Mouse (Mus musculus): ENCODE measurements around the gene Olfr632. TPM values are rescaled to one million over a fixed set of nuclear protein-coding genes. Genes with fewer than 3 reads are reported as not detected.

Gene Olfr632
- polyA plus RNA-seq, 1 experiment: not detected

GRCm38 (mm10) chr7:103970852-103971251 is 36.7 kb downstream of the Olfr632 start, which contains the start of gene Olfr635:
TSS of gene Olfr635 (plus strand) at chr7:103971152.
- no peak for TF ChIP-seq POLR2A (IDR thresholded peaks at IDR 0.05; ENCODE audit: extremely low read depth, insufficient read depth, low read length)
- TF ChIP-seq CTCF (IDR thresholded peaks at IDR 0.05; ENCODE audit: extremely low read depth, insufficient read depth, low read length): no peak
- H3K27ac ChIP-seq (ENCODE audit: insufficient read depth, low read length): no peak within 1 kb of the TSS
- no peaks in the 10 kb centered on the region for H3K4me1 ChIP-seq (ENCODE audit: control insufficient read depth, insufficient read depth, low read length)
- H3K4me3 ChIP-seq (ENCODE audit: insufficient read depth, low read length): no peak within 1 kb of the TSS

- Histone ChIP-seq H3K27ac (ENCODE audit: insufficient read depth, low read length) (no peak overlapping the region), H3K4me1 (ENCODE audit: control insufficient read depth, insufficient read depth, low read length) (no peaks in the 10 kb centered on the region), H3K4me3 (ENCODE audit: insufficient read depth, low read length) (no peak overlapping the region)
- no peak for TF ChIP-seq CTCF (IDR thresholded peaks at IDR 0.05; ENCODE audit: extremely low read depth, insufficient read depth, low read length)
Measured at GRCm38 (mm10) chr7:103971782-103972181, 37.6 kb downstream of the Olfr632 start.

Other genes with a start within 250 kb of the Olfr632 start
- gene Olfr243, start 219.7 kb upstream of the Olfr632 start, polyA plus RNA-seq (2012; rRNA removed): not detected in 2 replicates
- not detected in 2 replicates for gene Olfr628, start 204.0 kb upstream of the Olfr632 start, polyA plus RNA-seq (2012; rRNA removed)
- gene Olfr629, start 189.4 kb upstream of the Olfr632 start, polyA plus RNA-seq (2012; rRNA removed): not detected in 2 replicates
- gene Olfr630, start 177.0 kb upstream of the Olfr632 start, polyA plus RNA-seq (2012; rRNA removed): not detected in 2 replicates
- not detected in 2 replicates for gene Olfr69, start 162.8 kb upstream of the Olfr632 start, polyA plus RNA-seq (2012; rRNA removed)
- gene Olfr68, start 154.6 kb upstream of the Olfr632 start, polyA plus RNA-seq (2012; rRNA removed): not detected in 2 replicates
- gene Olfr67, start 142.5 kb upstream of the Olfr632 start, polyA plus RNA-seq (2012; rRNA removed): not detected in 2 replicates
- 56.3 and 87.5 TPM in 2 replicates for gene Hbb-bt, start 120.4 kb upstream of the Olfr632 start, polyA plus RNA-seq (2012; rRNA removed)
- gene Hbb-bs, start 106.3 kb upstream of the Olfr632 start, polyA plus RNA-seq (2012; rRNA removed): 471 and 650 TPM in 2 replicates
- gene Hbb-bh2, start 93.8 kb upstream of the Olfr632 start, polyA plus RNA-seq (2012; rRNA removed): not detected in 2 replicates
- gene Hbb-bh1, start 91.2 kb upstream of the Olfr632 start, polyA plus RNA-seq (2012; rRNA removed): not detected in 2 replicates
- gene Hbb-y, start 81.1 kb upstream of the Olfr632 start, polyA plus RNA-seq (2012; rRNA removed): 0.95 and 1.0 TPM in 2 replicates
- not detected in 2 replicates for gene Olfr66, start 48.1 kb upstream of the Olfr632 start, polyA plus RNA-seq (2012; rRNA removed)
- gene Olfr64, start 39.9 kb upstream of the Olfr632 start, polyA plus RNA-seq (2012; rRNA removed): not detected in 2 replicates
- gene Olfr65, start 30.9 kb upstream of the Olfr632 start, polyA plus RNA-seq (2012; rRNA removed): not detected in 2 replicates
- not detected in 2 replicates for gene Olfr631, start 5.5 kb upstream of the Olfr632 start, polyA plus RNA-seq (2012; rRNA removed)
- not detected in 2 replicates for gene Olfr633, start 10.1 kb downstream of the Olfr632 start, polyA plus RNA-seq (2012; rRNA removed)
- gene Olfr635, start 36.8 kb downstream of the Olfr632 start, polyA plus RNA-seq (2012; rRNA removed): not detected in 2 replicates
- not detected in 2 replicates for gene Olfr638, start 64.4 kb downstream of the Olfr632 start, polyA plus RNA-seq (2012; rRNA removed)
- not detected in 2 replicates for gene Olfr639, start 83.0 kb downstream of the Olfr632 start, polyA plus RNA-seq (2012; rRNA removed)
- gene Olfr640, start 91.2 kb downstream of the Olfr632 start, polyA plus RNA-seq (2012; rRNA removed): not detected in 2 replicates
- gene Olfr641, start 101.1 kb downstream of the Olfr632 start, polyA plus RNA-seq (2012; rRNA removed): not detected in 2 replicates
- gene Olfr642, start 118.3 kb downstream of the Olfr632 start, polyA plus RNA-seq (2012; rRNA removed): not detected in 2 replicates
- not detected in 2 replicates for gene 4930516K23Rik, start 127.1 kb downstream of the Olfr632 start, polyA plus RNA-seq (2012; rRNA removed)
- not detected in 2 replicates for gene Olfr644, start 137.5 kb downstream of the Olfr632 start, polyA plus RNA-seq (2012; rRNA removed)
- not detected in 2 replicates for gene Olfr645, start 151.1 kb downstream of the Olfr632 start, polyA plus RNA-seq (2012; rRNA removed)
- not detected in 2 replicates for gene Olfr646, start 170.5 kb downstream of the Olfr632 start, polyA plus RNA-seq (2012; rRNA removed)
- not detected in 2 replicates for gene Ubqln5, start 195.5 kb downstream of the Olfr632 start, polyA plus RNA-seq (2012; rRNA removed)
- not detected in 2 replicates for gene Olfr643, start 203.1 kb downstream of the Olfr632 start, polyA plus RNA-seq (2012; rRNA removed)
- gene Ubqln3, start 208.9 kb downstream of the Olfr632 start, polyA plus RNA-seq (2012; rRNA removed): not detected in 2 replicates
- gene Ubqlnl, start 216.2 kb downstream of the Olfr632 start, polyA plus RNA-seq (2012; rRNA removed): not detected in 2 replicates
- 0.04 TPM in 1 of 2 replicates, not detected in the other for gene Olfm5, start 230.5 kb downstream of the Olfr632 start, polyA plus RNA-seq (2012; rRNA removed)
- gene Olfr648, start 249.0 kb downstream of the Olfr632 start, polyA plus RNA-seq (2012; rRNA removed): 0.15 and 0.19 TPM in 2 replicates